Mouse (Mus musculus) hindbrain, embryonic 16.5 days (tissue): ENCODE data around the gene Mier2. TPM values are rescaled to one million over a fixed set of nuclear protein-coding genes. Genes with fewer than 3 reads are reported as not detected.

Source experiments
- ATAC-seq: fragments of 200-750 bp; cut with Nextera tagmentation; 2 replicates; pipeline ENCODE4 v1.8.0; 2017; ENCODE audit warnings: moderate TSS enrichment, moderate library complexity
- H3K27ac ChIP-seq: fragments of 300-500 bp; sonication (generic); 2 replicates; pipeline ENCODE4 v1.5.1; 2014; ENCODE audit warnings: low read depth, mild to moderate bottlenecking, control low read depth, low read length, moderate library complexity
- H3K27me3 ChIP-seq: fragments of 300-500 bp; sonication (generic); replicated peaks from 2 replicates; pipeline ENCODE4 v1.6.1; 2014; ENCODE audit warnings: low read length; ENCODE audit not compliant: control insufficient read depth, insufficient read depth
- H3K36me3 ChIP-seq: fragments of 300-500 bp; sonication (generic); 2 replicates; pipeline ENCODE4 v1.6.1; 2014; ENCODE audit warnings: mild to moderate bottlenecking, low read length, moderate library complexity, mixed read lengths; ENCODE audit not compliant: control insufficient read depth, insufficient read depth
- H3K4me1 ChIP-seq: fragments of 300-500 bp; sonication (generic); 2 replicates; pipeline ENCODE4 v1.6.1; 2014; ENCODE audit warnings: low read depth, low read length; ENCODE audit not compliant: control insufficient read depth, insufficient read depth
- H3K4me2 ChIP-seq: fragments of 300-500 bp; sonication (generic); 2 replicates; pipeline ENCODE4 v1.6.1; 2014; ENCODE audit warnings: mild to moderate bottlenecking, low read length, control low read depth, moderate library complexity
- H3K4me3 ChIP-seq: fragments of 300-500 bp; sonication (generic); 2 replicates; pipeline ENCODE4 v1.5.1; 2014; ENCODE audit warnings: mild to moderate bottlenecking, low read length, control low read depth, moderate library complexity
- H3K9ac ChIP-seq: fragments of 300-500 bp; sonication (generic); 2 replicates; pipeline ENCODE4 v1.6.1; 2014; ENCODE audit warnings: low read depth, mild to moderate bottlenecking, control low read depth, low read length, moderate library complexity
- H3K9me3 ChIP-seq: fragments of 300-500 bp; sonication (generic); 2 replicates; pipeline ENCODE4 v1.6.1; 2014; ENCODE audit warnings: mild to moderate bottlenecking, low read length, moderate library complexity; ENCODE audit not compliant: control insufficient read depth
- WGBS: fragments of 180-500 bp; shearing (Covaris S2); extraction: QIAGEN DNeasy Blood & Tissue Kit; methylation state at CpG from one replicate; pipeline ENCODE4 v1.1.7; 2014; 5-methylcytosine and 5-hydroxymethylcytosine counted together
- polyA plus RNA-seq: library from polyadenylated mRNA; unstranded; fragments of >200 nt; fragmentation: Nextera tagmentation; extraction: Ambion mirVana; gene quantifications from 2 replicates; pipeline ENCODE4 v1.2.1, GENCODE M21; 2015

Mier2 gene
- polyA plus RNA-seq, 1 experiment from 2014 or later, result 56.5 TPM

GRCm38 (mm10) chr10:79539701-79540495 is 15.1 kb downstream of the Mier2 start:
- H3K4me2 ChIP-seq, result no peak overlapping the region
- H3K27me3 ChIP-seq, result no peaks in the 10 kb centered on the region
- peaks cover 41% of the 10 kb centered on the region for H3K36me3 ChIP-seq
- 94% methylated on average over 16 of the region's 16 CpGs for WGBS
- ATAC-seq, result no peak
- H3K9ac ChIP-seq, result no peak overlapping the region
- no peaks in the 10 kb centered on the region for H3K9me3 ChIP-seq
- H3K4me3 ChIP-seq, result no peak overlapping the region
- H3K27ac ChIP-seq, result no peak overlapping the region
- H3K4me1 ChIP-seq, result no peaks in the 10 kb centered on the region

- H3K4me3 ChIP-seq, result no peak overlapping the region
- H3K9ac ChIP-seq, result no peak overlapping the region
- no peak for ATAC-seq
- H3K27ac ChIP-seq, result no peak overlapping the region
- WGBS, result 81% methylated on average over 4 of the region's 4 CpGs
- peaks cover 2% of the 10 kb centered on the region for H3K4me1 ChIP-seq
- H3K4me2 ChIP-seq, result no peak overlapping the region
- H3K27me3 ChIP-seq, result no peaks in the 10 kb centered on the region
- H3K9me3 ChIP-seq, result no peaks in the 10 kb centered on the region
- peaks cover 31% of the 10 kb centered on the region for H3K36me3 ChIP-seq
Measured at GRCm38 (mm10) chr10:79538873-79539272, 16.1 kb downstream of the Mier2 start.

- H3K27me3 ChIP-seq, result no peaks in the 10 kb centered on the region
- ATAC-seq, result no peak
- no peaks in the 10 kb centered on the region for H3K9me3 ChIP-seq
- peaks cover 28% of the 10 kb centered on the region for H3K36me3 ChIP-seq
- H3K27ac ChIP-seq, result no peak overlapping the region
- no peak overlapping the region for H3K4me2 ChIP-seq
- H3K9ac ChIP-seq, result no peak overlapping the region
- WGBS, result 90% methylated on average over 3 of the region's 3 CpGs
- no peak overlapping the region for H3K4me3 ChIP-seq
- peaks cover 8% of the 10 kb centered on the region for H3K4me1 ChIP-seq
Measured at GRCm38 (mm10) chr10:79538323-79538722, 16.7 kb downstream of the Mier2 start.

GRCm38 (mm10) chr10:79537781-79538180 is 17.2 kb downstream of the Mier2 start:
- 83% methylated on average over 2 of the region's 2 CpGs for WGBS
- Histone ChIP-seq H3K4me3 (no peak overlapping the region), H3K9me3 (no peaks in the 10 kb centered on the region), H3K36me3 (peaks cover 23% of the 10 kb centered on the region), H3K4me1 (peaks cover 13% of the 10 kb centered on the region), H3K4me2 (no peak overlapping the region), H3K27ac (no peak overlapping the region), H3K9ac (no peak overlapping the region), H3K27me3 (no peaks in the 10 kb centered on the region)
- no peak for ATAC-seq

- H3K27me3 ChIP-seq, result no peaks in the 10 kb centered on the region
- 92% methylated on average over 7 of the region's 7 CpGs for WGBS
- H3K27ac ChIP-seq, result no peak overlapping the region
- H3K9ac ChIP-seq, result no peak overlapping the region
- H3K9me3 ChIP-seq, result no peaks in the 10 kb centered on the region
- no peak for ATAC-seq
- H3K4me3 ChIP-seq, result no peak overlapping the region
- peaks cover 23% of the 10 kb centered on the region for H3K36me3 ChIP-seq
- peaks cover 16% of the 10 kb centered on the region for H3K4me1 ChIP-seq
- no peak overlapping the region for H3K4me2 ChIP-seq
Measured at GRCm38 (mm10) chr10:79537271-79537670, 17.7 kb downstream of the Mier2 start.

- no peak for ATAC-seq
- WGBS, result 75% methylated on average over 12 of the region's 12 CpGs
- H3K27ac ChIP-seq, result no peak overlapping the region
Measured at GRCm38 (mm10) chr10:79536461-79537080, 18.4 kb downstream of the Mier2 start.

GRCm38 (mm10) chr10:79535431-79535830 is 19.6 kb downstream of the Mier2 start:
- 53% methylated on average over 1 of the region's 1 CpGs for WGBS
- no peak for ATAC-seq
- no peak overlapping the region for H3K9ac ChIP-seq
- peaks cover 9% of the 10 kb centered on the region for H3K36me3 ChIP-seq
- no peak overlapping the region for H3K4me3 ChIP-seq
- no peaks in the 10 kb centered on the region for H3K27me3 ChIP-seq
- H3K27ac ChIP-seq, result no peak overlapping the region
- H3K4me1 ChIP-seq, result peaks cover 16% of the 10 kb centered on the region
- no peak overlapping the region for H3K4me2 ChIP-seq
- no peaks in the 10 kb centered on the region for H3K9me3 ChIP-seq

More at GRCm38 (mm10) chr10:79536461-79537080, 18.4 kb downstream of the Mier2 start:
- H3K4me2 ChIP-seq, result no peak overlapping the region
- no peak overlapping the region for H3K9ac ChIP-seq
- no peak overlapping the region for H3K4me3 ChIP-seq
- no peaks in the 10 kb centered on the region for H3K9me3 ChIP-seq
- no peaks in the 10 kb centered on the region for H3K27me3 ChIP-seq
- peaks cover 16% of the 10 kb centered on the region for H3K36me3 ChIP-seq
- H3K4me1 ChIP-seq, result peaks cover 16% of the 10 kb centered on the region

- WGBS, result 79% methylated on average over 2 of the region's 2 CpGs
Measured at GRCm38 (mm10) chr10:79534426-79534825, 20.6 kb downstream of the Mier2 start.

GRCm38 (mm10) chr10:79533126-79533911 is 21.7 kb downstream of the Mier2 start, which contains the start of gene Plpp2:
Gene Plpp2, minus strand, starts transcription at chr10:79533796.
- Histone ChIP-seq H3K4me2 (peak within 1 kb of the TSS; percentile 97), H3K9me3 (no peaks in the 10 kb centered on the region), H3K4me1 (peaks cover 16% of the 10 kb centered on the region), H3K27ac (no peak within 1 kb of the TSS), H3K27me3 (no peaks in the 10 kb centered on the region), H3K9ac (peak within 1 kb of the TSS; percentile 72), H3K4me3 (peak within 1 kb of the TSS; percentile 65), H3K36me3 (no peaks in the 10 kb centered on the region)
- WGBS, result 0% methylated on average over 52 of the region's 52 CpGs
- peak; percentile 65 for ATAC-seq

More at GRCm38 (mm10) chr10:79534426-79534825, 20.6 kb downstream of the Mier2 start:
- H3K9me3 ChIP-seq, result no peaks in the 10 kb centered on the region
- no peak overlapping the region for H3K27ac ChIP-seq
- no peaks in the 10 kb centered on the region for H3K36me3 ChIP-seq
- no peak overlapping the region for H3K4me3 ChIP-seq
- peaks cover 16% of the 10 kb centered on the region for H3K4me1 ChIP-seq
- H3K4me2 ChIP-seq, result no peak overlapping the region
- no peak for ATAC-seq
- H3K27me3 ChIP-seq, result no peaks in the 10 kb centered on the region
- H3K9ac ChIP-seq, result no peak overlapping the region
